8 mouse cellular contexts compared by ENCODE assay signal in genomic region chr7:30423071-30423641, GRCm38 (mm10). TPM values are rescaled to one million over a fixed set of nuclear protein-coding genes. Genes with fewer than 3 reads are reported as not detected.
DNase-seq lines count a peak whose midpoint lies in the region; ATAC-seq and TF ChIP-seq lines count a peak whose summit lies in the region.

No protein-coding gene starts in this region.

- H3K27ac ChIP-seq in spleen, adult 2 months (ENCODE audit: insufficient read depth, low read length): peak overlapping the region; percentile 98
- peak overlapping the region; percentile 56; the same call in 1 of the 2 replicates for H3K27ac ChIP-seq in embryonic facial prominence, embryonic 15.5 days (replicated peaks)
- H3K27ac ChIP-seq in hindbrain, embryonic 13.5 days: peak overlapping the region; percentile 72; the same call in 1 of the 2 replicates
- peak overlapping the region; percentile 48; the same call in 1 of the 2 replicates for H3K27ac ChIP-seq in limb, embryonic 13.5 days
- H3K27ac ChIP-seq in midbrain, embryonic 15.5 days: peak overlapping the region; percentile 54

- H3K4me1 ChIP-seq in spleen, adult 2 months (ENCODE audit: control insufficient read depth, insufficient read depth, insufficient read length): peaks cover 24% of the 10 kb centered on the region; the same call in 1 of the 2 replicates
- H3K4me1 ChIP-seq in embryonic facial prominence, embryonic 15.5 days: peaks cover 18% of the 10 kb centered on the region
- peaks cover 24% of the 10 kb centered on the region for H3K4me1 ChIP-seq in hindbrain, embryonic 13.5 days (replicated peaks)
- peaks cover 19% of the 10 kb centered on the region for H3K4me1 ChIP-seq in limb, embryonic 13.5 days
- H3K4me1 ChIP-seq in midbrain, embryonic 15.5 days: peaks cover 18% of the 10 kb centered on the region

- peak overlapping the region; percentile 44 for H3K9ac ChIP-seq in embryonic facial prominence, embryonic 15.5 days
- peak overlapping the region; percentile 81 for H3K9ac ChIP-seq in hindbrain, embryonic 13.5 days
- peak overlapping the region; percentile 72 for H3K9ac ChIP-seq in limb, embryonic 13.5 days
- H3K9ac ChIP-seq in midbrain, embryonic 15.5 days: peak overlapping the region; percentile 58

- peak; percentile 42 to 71 for DNase-seq in spleen, adult 2 months (ENCODE audit: low read depth in 1 of 2, low spot score in 2 of 2)
- no peak for DNase-seq in spleen, postnatal 14 days (ENCODE audit: low spot score in 2 of 2)
- no peak for DNase-seq in gastrocnemius, postnatal 4 days (ENCODE audit: low spot score in 2 of 2)
- DNase-seq in yolk sac, embryonic 10.5 days (ENCODE audit: low spot score): no peak

- WGBS in spleen, adult 2 months: 3% methylated on average over 23 of the region's 23 CpGs
- WGBS in embryonic facial prominence, embryonic 15.5 days: 33% methylated on average over 23 of the region's 23 CpGs
- WGBS in hindbrain, embryonic 13.5 days: 55% methylated on average over 23 of the region's 23 CpGs
- 47% methylated on average over 23 of the region's 23 CpGs for WGBS in limb, embryonic 13.5 days
- 55% methylated on average over 23 of the region's 23 CpGs for WGBS in midbrain, embryonic 15.5 days

- peak overlapping the region; percentile 95 for H3K4me2 ChIP-seq in embryonic facial prominence, embryonic 15.5 days (replicated peaks)
- peak overlapping the region; percentile 96 for H3K4me2 ChIP-seq in hindbrain, embryonic 13.5 days
- peak overlapping the region; percentile 95 for H3K4me2 ChIP-seq in limb, embryonic 13.5 days (replicated peaks)
- H3K4me2 ChIP-seq in midbrain, embryonic 15.5 days: peak overlapping the region; percentile 95

- H3K27me3 ChIP-seq in spleen, adult 2 months (ENCODE audit: control insufficient read depth, insufficient read depth, low read length): no peaks in the 10 kb centered on the region
- no peaks in the 10 kb centered on the region for H3K27me3 ChIP-seq in embryonic facial prominence, embryonic 15.5 days
- peaks cover 8% of the 10 kb centered on the region; the same call in 1 of the 2 replicates for H3K27me3 ChIP-seq in hindbrain, embryonic 13.5 days
- H3K27me3 ChIP-seq in limb, embryonic 13.5 days: peaks cover 43% of the 10 kb centered on the region
- no peaks in the 10 kb centered on the region for H3K27me3 ChIP-seq in midbrain, embryonic 15.5 days (replicated peaks)

- H3K9me3 ChIP-seq in embryonic facial prominence, embryonic 15.5 days (replicated peaks): 0 out of 2 replicates have a peak, but pooled peaks cover 5% of the 10 kb centered on the region
- H3K9me3 ChIP-seq in hindbrain, embryonic 13.5 days: peaks cover 3% of the 10 kb centered on the region; the same call in 1 of the 2 replicates
- peaks cover 14% of the 10 kb centered on the region for H3K9me3 ChIP-seq in limb, embryonic 13.5 days
- no peaks in the 10 kb centered on the region for H3K9me3 ChIP-seq in midbrain, embryonic 15.5 days

- no peak for TF ChIP-seq CTCF in spleen, adult 2 months (IDR thresholded peaks at IDR 0.05; ENCODE audit: extremely low read depth, insufficient read depth, insufficient read length, insufficient replicate concordance)

- TF ChIP-seq POLR2A in spleen, adult 2 months (IDR thresholded peaks at IDR 0.05; ENCODE audit: low read depth, low read length): no peak

- ATAC-seq in embryonic facial prominence, embryonic 15.5 days (ENCODE audit: insufficient number of reproducible peaks, low FRiP score, low TSS enrichment, low read depth): no peak
- ATAC-seq in hindbrain, embryonic 13.5 days (ENCODE audit: low FRiP score): no peak
- no peak; the same call in 1 of the 2 replicates for ATAC-seq in limb, embryonic 13.5 days (ENCODE audit: low FRiP score, low read depth)
- no peak for ATAC-seq in midbrain, embryonic 15.5 days (replicated peaks)

- H3K4me3 ChIP-seq in spleen, adult 2 months (ENCODE audit: extremely low read depth, insufficient read depth, insufficient read length): peak overlapping the region; percentile 69
- H3K4me3 ChIP-seq in embryonic facial prominence, embryonic 15.5 days (replicated peaks): peak overlapping the region; percentile 63
- H3K4me3 ChIP-seq in hindbrain, embryonic 13.5 days: peak overlapping the region; percentile 62
- H3K4me3 ChIP-seq in limb, embryonic 13.5 days: peak overlapping the region; percentile 63
- peak overlapping the region; percentile 61 for H3K4me3 ChIP-seq in midbrain, embryonic 15.5 days

- peaks cover 44% of the 10 kb centered on the region for H3K36me3 ChIP-seq in spleen, adult 2 months (ENCODE audit: control insufficient read depth, insufficient read depth, low read length)
- peaks cover 15% of the 10 kb centered on the region for H3K36me3 ChIP-seq in embryonic facial prominence, embryonic 15.5 days
- H3K36me3 ChIP-seq in hindbrain, embryonic 13.5 days: peaks cover 22% of the 10 kb centered on the region
- peaks cover 10% of the 10 kb centered on the region for H3K36me3 ChIP-seq in limb, embryonic 13.5 days
- H3K36me3 ChIP-seq in midbrain, embryonic 15.5 days (replicated peaks): peaks cover 5% of the 10 kb centered on the region; the same call in 1 of the 2 replicates

RNA-seq across cellular contexts. Expression of gene Nfkbid, which starts 1.6 kb away (rescaled TPM):
- polyA plus RNA-seq in spleen, adult 2 months (2012; rRNA removed): 55.1 and 70.8 TPM in 2 replicates
- 1.7 and 1.8 TPM in 2 replicates for polyA plus RNA-seq in embryonic facial prominence, embryonic 15.5 days (2015; fragmentation: Nextera tagmentation; extraction: Ambion mirVana)
- polyA plus RNA-seq in hindbrain, embryonic 13.5 days (2015; fragmentation: Nextera tagmentation; extraction: Ambion mirVana): 2.0 TPM in 2 replicates
- polyA plus RNA-seq in limb, embryonic 13.5 days (2015; fragmentation: Nextera tagmentation; extraction: Ambion mirVana): 1.3 and 2.0 TPM in 2 replicates
- 2.4 and 2.8 TPM in 2 replicates for polyA plus RNA-seq in midbrain, embryonic 15.5 days (2015; fragmentation: Nextera tagmentation; extraction: Ambion mirVana)
- under 1 TPM; 0.56 to 0.67 TPM for total RNA-seq in gastrocnemius, postnatal 4 days (2021)

RNA-seq across cellular contexts. Expression of gene Hcst, which starts 3.5 kb away (rescaled TPM):
- polyA plus RNA-seq in spleen, adult 2 months (2012; rRNA removed): 178 and 278 TPM in 2 replicates
- polyA plus RNA-seq in embryonic facial prominence, embryonic 15.5 days (2015; fragmentation: Nextera tagmentation; extraction: Ambion mirVana): 2.2 and 2.4 TPM in 2 replicates
- polyA plus RNA-seq in hindbrain, embryonic 13.5 days (2015; fragmentation: Nextera tagmentation; extraction: Ambion mirVana): 0.52 and 0.88 TPM in 2 replicates
- polyA plus RNA-seq in limb, embryonic 13.5 days (2015; fragmentation: Nextera tagmentation; extraction: Ambion mirVana): 0.64 and 0.68 TPM in 2 replicates
- polyA plus RNA-seq in midbrain, embryonic 15.5 days (2015; fragmentation: Nextera tagmentation; extraction: Ambion mirVana): 0.53 and 0.59 TPM in 2 replicates
- total RNA-seq in gastrocnemius, postnatal 4 days (2021): under 1 TPM in 1 of 2 experiments, not detected in 1; 0.74 TPM

RNA-seq across cellular contexts. Expression of gene Tyrobp, which starts 9.6 kb away (rescaled TPM):
- polyA plus RNA-seq in spleen, adult 2 months (2012; rRNA removed): 569 and 738 TPM in 2 replicates
- polyA plus RNA-seq in embryonic facial prominence, embryonic 15.5 days (2015; fragmentation: Nextera tagmentation; extraction: Ambion mirVana): 95.4 and 103 TPM in 2 replicates
- polyA plus RNA-seq in hindbrain, embryonic 13.5 days (2015; fragmentation: Nextera tagmentation; extraction: Ambion mirVana): 29.8 and 38.1 TPM in 2 replicates
- 29.7 and 32.7 TPM in 2 replicates for polyA plus RNA-seq in limb, embryonic 13.5 days (2015; fragmentation: Nextera tagmentation; extraction: Ambion mirVana)
- polyA plus RNA-seq in midbrain, embryonic 15.5 days (2015; fragmentation: Nextera tagmentation; extraction: Ambion mirVana): 27.8 and 36.6 TPM in 2 replicates
- total RNA-seq in gastrocnemius, postnatal 4 days (2021): 10 to 100 TPM; 24.9 to 33.3 TPM

RNA-seq across cellular contexts. Expression of gene Aplp1, which starts 22.2 kb away (rescaled TPM):
- polyA plus RNA-seq in spleen, adult 2 months (2012; rRNA removed): 1.9 and 2.3 TPM in 2 replicates
- polyA plus RNA-seq in embryonic facial prominence, embryonic 15.5 days (2015; fragmentation: Nextera tagmentation; extraction: Ambion mirVana): 52.0 and 61.3 TPM in 2 replicates
- 583 and 599 TPM in 2 replicates for polyA plus RNA-seq in hindbrain, embryonic 13.5 days (2015; fragmentation: Nextera tagmentation; extraction: Ambion mirVana)
- polyA plus RNA-seq in limb, embryonic 13.5 days (2015; fragmentation: Nextera tagmentation; extraction: Ambion mirVana): 38.4 and 44.2 TPM in 2 replicates
- 790 and 817 TPM in 2 replicates for polyA plus RNA-seq in midbrain, embryonic 15.5 days (2015; fragmentation: Nextera tagmentation; extraction: Ambion mirVana)
- total RNA-seq in gastrocnemius, postnatal 4 days (2021): 1 to 10 TPM; 3.5 to 4.2 TPM

RNA-seq across cellular contexts. Expression of gene Kirrel2, which starts 34.3 kb away (rescaled TPM):
- polyA plus RNA-seq in spleen, adult 2 months (2012; rRNA removed): 0.14 and 0.49 TPM in 2 replicates
- 1.1 and 1.3 TPM in 2 replicates for polyA plus RNA-seq in embryonic facial prominence, embryonic 15.5 days (2015; fragmentation: Nextera tagmentation; extraction: Ambion mirVana)
- polyA plus RNA-seq in hindbrain, embryonic 13.5 days (2015; fragmentation: Nextera tagmentation; extraction: Ambion mirVana): 6.6 and 10.0 TPM in 2 replicates
- polyA plus RNA-seq in limb, embryonic 13.5 days (2015; fragmentation: Nextera tagmentation; extraction: Ambion mirVana): 0.20 and 0.23 TPM in 2 replicates
- 1.3 and 2.7 TPM in 2 replicates for polyA plus RNA-seq in midbrain, embryonic 15.5 days (2015; fragmentation: Nextera tagmentation; extraction: Ambion mirVana)
- under 1 TPM; 0.39 to 0.93 TPM for total RNA-seq in gastrocnemius, postnatal 4 days (2021)

Comparison
In these comparisons a context has a peak if more than half of its experiments do, and no peak if none do; other contexts are left out.
1. DNase-seq: peak in spleen, adult 2 months (2 of 2); none in spleen, postnatal 14 days (0 of 2), gastrocnemius, postnatal 4 days (0 of 2) and yolk sac, embryonic 10.5 days (single experiment).
2. H3K27ac ChIP-seq: peak in every context shown above with its lines; median percentile 98 in spleen, adult 2 months; 72 in hindbrain, embryonic 13.5 days; 56 in embryonic facial prominence, embryonic 15.5 days; 54 in midbrain, embryonic 15.5 days; 48 in limb, embryonic 13.5 days.
3. RNA of gene Nfkbid, which starts 1.6 kb away (polyA plus RNA-seq): 55.1 to 70.8 TPM in spleen, adult 2 months; 2.4 to 2.8 TPM in midbrain, embryonic 15.5 days, 1.3 to 2.0 TPM in limb, embryonic 13.5 days, 2.0 TPM in hindbrain, embryonic 13.5 days and 1.7 to 1.8 TPM in embryonic facial prominence, embryonic 15.5 days; every median in the first group is over 10 times any median in the second.
4. RNA of gene Hcst, which starts 3.5 kb away (polyA plus RNA-seq): 178 to 278 TPM in spleen, adult 2 months; 2.2 to 2.4 TPM in embryonic facial prominence, embryonic 15.5 days, 0.52 to 0.88 TPM in hindbrain, embryonic 13.5 days, 0.64 to 0.68 TPM in limb, embryonic 13.5 days and 0.53 to 0.59 TPM in midbrain, embryonic 15.5 days; every median in the first group is over 10 times any median in the second.
5. Peak in every context shown above with its lines, with median percentiles within 50 percentile points of each other: H3K4me3 ChIP-seq, H3K4me2 ChIP-seq and H3K9ac ChIP-seq.